Mouse (Mus musculus): Measurements from ENCODE around the gene Bad. TPM values are rescaled to one million over a fixed set of nuclear protein-coding genes. Genes with fewer than 3 reads are reported as not detected.
"Not testable (repeated sequence)": the region's sequence is repeated elsewhere in the genome, so short reads cannot be mapped to it uniquely, and the experiment has no call there.

The Bad gene
- polyA plus RNA-seq, 1 experiment from 2014 or later: 87.4 TPM

- Histone ChIP-seq H3K9me3 (ENCODE audit: control insufficient read depth, low read length) (no peaks in the 10 kb centered on the region), H3K27me3 (ENCODE audit: control insufficient read depth, insufficient read depth, low read length) (no peaks in the 10 kb centered on the region), H3K4me1 (ENCODE audit: control insufficient read depth, insufficient read depth, low read length) (peaks cover 20% of the 10 kb centered on the region), H3K4me2 (ENCODE audit: low read depth, low read length) (no peak overlapping the region), H3K9ac (replicated peaks; ENCODE audit: low read depth, low read length) (no peak overlapping the region), H3K4me3 (ENCODE audit: low read depth, low read length) (no peak overlapping the region), H3K27ac (ENCODE audit: low read depth, low read length) (no peak overlapping the region), H3K36me3 (ENCODE audit: control insufficient read depth, insufficient read depth, low read length) (peaks cover 8% of the 10 kb centered on the region)
- ATAC-seq (ENCODE audit: low read depth): no peak
- 41% methylated on average over 5 of the region's 5 CpGs for WGBS
These were observed 42.0 kb downstream of the Bad start for GRCm38 (mm10) chr19:6983621-6984020.

- Histone ChIP-seq H3K36me3 (ENCODE audit: control insufficient read depth, insufficient read depth, low read length) (peaks cover 7% of the 10 kb centered on the region; the same call in 1 of the 2 replicates), H3K9me3 (ENCODE audit: control insufficient read depth, low read length) (no peaks in the 10 kb centered on the region), H3K4me2 (ENCODE audit: low read depth, low read length) (no peak overlapping the region), H3K27me3 (ENCODE audit: control insufficient read depth, insufficient read depth, low read length) (no peaks in the 10 kb centered on the region), H3K27ac (ENCODE audit: low read depth, low read length) (no peak overlapping the region), H3K9ac (replicated peaks; ENCODE audit: low read depth, low read length) (no peak overlapping the region), H3K4me3 (ENCODE audit: low read depth, low read length) (no peak overlapping the region), H3K4me1 (ENCODE audit: control insufficient read depth, insufficient read depth, low read length) (peaks cover 10% of the 10 kb centered on the region)
- 83% methylated on average over 19 of the region's 19 CpGs for WGBS
- no peak for ATAC-seq (ENCODE audit: low read depth)
These were observed 43.6 kb downstream of the Bad start for GRCm38 (mm10) chr19:6985300-6985699.

- no peak overlapping the region for H3K9ac ChIP-seq (replicated peaks; ENCODE audit: low read depth, low read length)
- no peaks in the 10 kb centered on the region for H3K9me3 ChIP-seq (ENCODE audit: control insufficient read depth, low read length)
- 84% methylated on average over 10 of the region's 10 CpGs for whole genome bisulfite sequencing
- H3K27ac ChIP-seq (ENCODE audit: low read depth, low read length): no peak overlapping the region
- H3K4me3 ChIP-seq (ENCODE audit: low read depth, low read length): peak overlapping the region; percentile 70; the same call in 1 of the 2 replicates
- peaks cover 7% of the 10 kb centered on the region; the same call in 1 of the 2 replicates for H3K36me3 ChIP-seq (ENCODE audit: control insufficient read depth, insufficient read depth, low read length)
- H3K4me2 ChIP-seq (ENCODE audit: low read depth, low read length): peak overlapping the region; percentile 69
- ATAC-seq (ENCODE audit: low read depth): no peak
- H3K4me1 ChIP-seq (ENCODE audit: control insufficient read depth, insufficient read depth, low read length): peaks cover 6% of the 10 kb centered on the region
- no peaks in the 10 kb centered on the region for H3K27me3 ChIP-seq (ENCODE audit: control insufficient read depth, insufficient read depth, low read length)
These were observed 44.5 kb downstream of the Bad start for GRCm38 (mm10) chr19:6985951-6986708.

GRCm38 (mm10) chr19:6987061-6987903 is 45.6 kb downstream of the Bad start, which contains the start of gene Vegfb:
Gene Vegfb, minus strand, starts transcription at chr19:6987651.
- WGBS: 2% methylated on average over 73 of the region's 85 CpGs
- Histone ChIP-seq H3K4me3 (ENCODE audit: low read depth, low read length) (peak within 1 kb of the TSS; percentile 70), H3K27me3 (ENCODE audit: control insufficient read depth, insufficient read depth, low read length) (no peaks in the 10 kb centered on the region), H3K4me2 (ENCODE audit: low read depth, low read length) (peak within 1 kb of the TSS; percentile 69), H3K9me3 (ENCODE audit: control insufficient read depth, low read length) (no peaks in the 10 kb centered on the region), H3K27ac (ENCODE audit: low read depth, low read length) (peak within 1 kb of the TSS; percentile 73), H3K36me3 (ENCODE audit: control insufficient read depth, insufficient read depth, low read length) (peaks cover 3% of the 10 kb centered on the region; the same call in 1 of the 2 replicates), H3K9ac (replicated peaks; ENCODE audit: low read depth, low read length) (peak within 1 kb of the TSS; percentile 89), H3K4me1 (ENCODE audit: control insufficient read depth, insufficient read depth, low read length) (peaks cover 6% of the 10 kb centered on the region; the same call in 1 of the 2 replicates)
- peak; percentile 50 for ATAC-seq (ENCODE audit: low read depth)

- Histone ChIP-seq H3K9ac (replicated peaks; ENCODE audit: low read depth, low read length) (peak overlapping the region; percentile 89), H3K4me3 (ENCODE audit: low read depth, low read length) (peak overlapping the region; percentile 70), H3K4me2 (ENCODE audit: low read depth, low read length) (peak overlapping the region; percentile 69), H3K36me3 (ENCODE audit: control insufficient read depth, insufficient read depth, low read length) (no peaks in the 10 kb centered on the region), H3K27ac (ENCODE audit: low read depth, low read length) (peak overlapping the region; percentile 73; the same call in 1 of the 2 replicates), H3K27me3 (ENCODE audit: control insufficient read depth, insufficient read depth, low read length) (no peaks in the 10 kb centered on the region), H3K4me1 (ENCODE audit: control insufficient read depth, insufficient read depth, low read length) (peaks cover 8% of the 10 kb centered on the region), H3K9me3 (ENCODE audit: control insufficient read depth, low read length) (no peaks in the 10 kb centered on the region)
- no peak for ATAC-seq (ENCODE audit: low read depth)
- 5% methylated on average over 8 of the region's 8 CpGs for WGBS
These were observed 46.2 kb downstream of the Bad start for GRCm38 (mm10) chr19:6987904-6988285.

- Histone ChIP-seq H3K36me3 (ENCODE audit: control insufficient read depth, insufficient read depth, low read length) (no peaks in the 10 kb centered on the region), H3K27ac (ENCODE audit: low read depth, low read length) (no peak overlapping the region), H3K27me3 (ENCODE audit: control insufficient read depth, insufficient read depth, low read length) (no peaks in the 10 kb centered on the region), H3K4me1 (ENCODE audit: control insufficient read depth, insufficient read depth, low read length) (peaks cover 10% of the 10 kb centered on the region), H3K9ac (replicated peaks; ENCODE audit: low read depth, low read length) (no peak overlapping the region), H3K4me3 (ENCODE audit: low read depth, low read length) (no peak overlapping the region), H3K9me3 (ENCODE audit: control insufficient read depth, low read length) (no peaks in the 10 kb centered on the region), H3K4me2 (ENCODE audit: low read depth, low read length) (no peak overlapping the region)
- ATAC-seq (ENCODE audit: low read depth): no peak
- WGBS: 91% methylated on average over 8 of the region's 8 CpGs
These were observed 47.6 kb downstream of the Bad start for GRCm38 (mm10) chr19:6989251-6989650.

GRCm38 (mm10) chr19:6990712-6991111 is 49.1 kb downstream of the Bad start:
- Histone ChIP-seq H3K4me3 (ENCODE audit: low read depth, low read length) (no peak overlapping the region), H3K36me3 (ENCODE audit: control insufficient read depth, insufficient read depth, low read length) (no peaks in the 10 kb centered on the region), H3K9me3 (ENCODE audit: control insufficient read depth, low read length) (no peaks in the 10 kb centered on the region), H3K9ac (replicated peaks; ENCODE audit: low read depth, low read length) (no peak overlapping the region), H3K4me1 (ENCODE audit: control insufficient read depth, insufficient read depth, low read length) (peaks cover 21% of the 10 kb centered on the region), H3K4me2 (ENCODE audit: low read depth, low read length) (no peak overlapping the region), H3K27ac (ENCODE audit: low read depth, low read length) (no peak overlapping the region), H3K27me3 (ENCODE audit: control insufficient read depth, insufficient read depth, low read length) (no peaks in the 10 kb centered on the region)
- WGBS: 87% methylated on average over 6 of the region's 6 CpGs
- ATAC-seq (ENCODE audit: low read depth): no peak

GRCm38 (mm10) chr19:6991166-6991565 is 49.5 kb downstream of the Bad start:
- H3K27me3 ChIP-seq (ENCODE audit: control insufficient read depth, insufficient read depth, low read length); H3K4me3 ChIP-seq (ENCODE audit: low read depth, low read length); H3K27ac ChIP-seq (ENCODE audit: low read depth, low read length); H3K4me2 ChIP-seq (ENCODE audit: low read depth, low read length); H3K36me3 ChIP-seq (ENCODE audit: control insufficient read depth, insufficient read depth, low read length); H3K9ac ChIP-seq (replicated peaks; ENCODE audit: low read depth, low read length); ATAC-seq (ENCODE audit: low read depth); H3K9me3 ChIP-seq (ENCODE audit: control insufficient read depth, low read length): not testable (repeated sequence)
- WGBS: 91% methylated on average over 6 of the region's 6 CpGs
- peaks cover 21% of the 10 kb centered on the region for H3K4me1 ChIP-seq (ENCODE audit: control insufficient read depth, insufficient read depth, low read length)
